Mouse (Mus musculus): ENCODE results near the gene Thbs3. TPM values are rescaled to one million over a fixed set of nuclear protein-coding genes. Genes with fewer than 3 reads are reported as not detected.

Gene Thbs3
- polyA plus RNA-seq, 1 experiment from 2014 or later, result 77.7 TPM

GRCm38 (mm10) chr3:89183058-89183958 is 31.7 kb upstream of the Thbs3 start, which contains the start of gene Fam189b:
Gene Fam189b, plus strand, starts transcription at chr3:89183143.
- TF ChIP-seq EP300 (IDR thresholded peaks at IDR 0.05) (no peak), CTCF (IDR thresholded peaks at IDR 0.05) (peak; percentile 22; the same call in 1 of the 2 replicates)
- H3K4me3 ChIP-seq (ENCODE audit: low read depth, low read length), result peak within 1 kb of the TSS; percentile 50
- DNase-seq (ENCODE audit: low spot score) (peak; percentile 89), ATAC-seq (peak; percentile 96)
- peak within 1 kb of the TSS; percentile 48; the same call in 1 of the 2 replicates for H3K9ac ChIP-seq (replicated peaks; ENCODE audit: low read depth)
- peaks cover 4% of the 10 kb centered on the region; the same call in 1 of the 2 replicates for H3K4me1 ChIP-seq (ENCODE audit: insufficient read depth, low read depth, low read length)
- 8% methylated on average over 39 of the region's 39 CpGs for WGBS
- peaks cover 10% of the 10 kb centered on the region; the same call in 1 of the 2 replicates for H3K36me3 ChIP-seq (ENCODE audit: insufficient read depth, low read length)
- H3K9me3 ChIP-seq (ENCODE audit: low read length), result no peaks in the 10 kb centered on the region
- H3K27ac ChIP-seq (ENCODE audit: low read length), result no peak within 1 kb of the TSS
- H3K27me3 ChIP-seq (replicated peaks; ENCODE audit: insufficient read depth, low read length), result no peaks in the 10 kb centered on the region
- peak within 1 kb of the TSS; percentile 89 for H3K4me2 ChIP-seq (replicated peaks; ENCODE audit: low read depth, low read length)

- no peak overlapping the region for H3K9ac ChIP-seq (replicated peaks; ENCODE audit: low read depth)
- no peak for DNase-seq (ENCODE audit: low spot score)
- H3K27me3 ChIP-seq (replicated peaks; ENCODE audit: insufficient read depth, low read length), result no peaks in the 10 kb centered on the region
- no peak for TF ChIP-seq CTCF (IDR thresholded peaks at IDR 0.05)
- no peak for TF ChIP-seq EP300 (IDR thresholded peaks at IDR 0.05)
- no peak overlapping the region for H3K4me3 ChIP-seq (ENCODE audit: low read depth, low read length)
- no peaks in the 10 kb centered on the region for H3K9me3 ChIP-seq (ENCODE audit: low read length)
- peaks cover 10% of the 10 kb centered on the region; the same call in 1 of the 2 replicates for H3K36me3 ChIP-seq (ENCODE audit: insufficient read depth, low read length)
- ATAC-seq, result no peak
- WGBS, result 79% methylated on average over 5 of the region's 6 CpGs
- H3K4me2 ChIP-seq (replicated peaks; ENCODE audit: low read depth, low read length), result peak overlapping the region; percentile 89
- H3K27ac ChIP-seq (ENCODE audit: low read length), result no peak overlapping the region
- peaks cover 4% of the 10 kb centered on the region; the same call in 1 of the 2 replicates for H3K4me1 ChIP-seq (ENCODE audit: insufficient read depth, low read depth, low read length)
Observed at GRCm38 (mm10) chr3:89183959-89184315, 31.0 kb upstream of the Thbs3 start.

DNA sequence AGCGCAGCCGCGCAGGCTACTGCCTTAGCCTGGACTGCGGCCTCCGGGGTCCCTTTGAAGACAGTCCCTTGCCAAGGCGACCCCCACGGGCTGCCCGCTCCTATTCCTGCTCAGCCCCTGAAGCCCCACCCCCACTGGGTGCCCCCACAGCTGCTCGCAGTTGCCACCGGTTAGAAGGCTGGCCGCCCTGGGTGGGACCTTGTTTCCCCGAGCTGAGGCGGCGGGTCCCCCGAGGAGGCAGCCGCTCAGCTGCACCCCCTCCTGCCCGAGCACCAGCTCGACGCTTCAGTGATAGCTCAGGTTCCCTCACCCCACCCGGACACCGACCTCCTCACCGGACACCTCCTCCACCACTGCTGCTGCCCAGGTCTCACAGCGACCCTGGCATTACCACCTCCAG is 27.8 kb upstream of the Thbs3 start:
- WGBS, result 54% methylated on average over 23 of the region's 23 CpGs
- ATAC-seq (no peak), DNase-seq (ENCODE audit: low spot score) (no peak)
- no peaks in the 10 kb centered on the region for H3K36me3 ChIP-seq (ENCODE audit: insufficient read depth, low read length)
- no peak overlapping the region for H3K4me3 ChIP-seq (ENCODE audit: low read depth, low read length)
- no peaks in the 10 kb centered on the region for H3K9me3 ChIP-seq (ENCODE audit: low read length)
- H3K27ac ChIP-seq (ENCODE audit: low read length), result no peak overlapping the region
- no peak overlapping the region for H3K4me2 ChIP-seq (replicated peaks; ENCODE audit: low read depth, low read length)
- TF ChIP-seq EP300 (IDR thresholded peaks at IDR 0.05) (no peak), CTCF (IDR thresholded peaks at IDR 0.05) (no peak)
- H3K4me1 ChIP-seq (ENCODE audit: insufficient read depth, low read depth, low read length), result peaks cover 4% of the 10 kb centered on the region; the same call in 1 of the 2 replicates
- no peak overlapping the region for H3K9ac ChIP-seq (replicated peaks; ENCODE audit: low read depth)
- H3K27me3 ChIP-seq (replicated peaks; ENCODE audit: insufficient read depth, low read length), result no peaks in the 10 kb centered on the region

DNA sequence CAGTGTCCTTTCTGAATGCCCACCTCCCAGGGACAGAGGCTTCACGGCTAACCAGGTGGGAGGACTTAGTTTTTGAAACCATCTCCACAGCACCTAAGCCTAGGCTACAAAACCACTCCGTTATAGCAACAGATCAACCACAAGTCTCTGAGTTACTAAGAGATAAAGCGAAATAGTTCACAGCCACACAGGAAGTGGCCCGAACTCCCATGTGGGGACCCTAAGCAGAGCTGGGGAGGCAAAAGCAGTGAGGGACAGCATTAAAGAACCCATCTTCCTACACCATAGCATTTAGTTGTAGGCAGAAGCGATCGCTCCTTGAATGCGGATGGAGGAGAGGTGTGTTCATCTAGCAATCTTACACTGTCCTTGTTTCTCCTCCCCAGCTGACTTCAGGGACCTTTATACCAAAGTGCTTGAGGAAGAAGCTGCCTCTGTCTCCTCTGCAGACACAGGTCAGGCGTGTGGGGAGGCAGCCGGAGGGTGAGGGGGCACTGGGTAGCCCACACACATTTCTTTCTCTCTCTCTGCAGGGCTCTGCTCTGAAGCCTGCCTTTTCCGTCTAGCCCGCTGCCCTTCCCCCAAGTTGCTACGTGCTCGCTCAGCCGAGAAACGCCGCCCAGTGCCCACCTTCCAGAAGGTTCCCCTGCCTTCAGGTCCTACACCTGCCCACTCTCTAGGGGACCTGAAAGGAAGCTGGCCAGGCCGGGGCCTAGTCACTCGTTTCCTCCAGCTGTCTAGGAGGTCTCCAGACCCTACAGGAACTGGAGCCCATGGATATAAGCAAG is 27.1 kb upstream of the Thbs3 start:
- no peak overlapping the region for H3K27ac ChIP-seq (ENCODE audit: low read length)
- ATAC-seq, result no peak
- 81% methylated on average over 18 of the region's 18 CpGs for WGBS
- no peak overlapping the region for H3K4me2 ChIP-seq (replicated peaks; ENCODE audit: low read depth, low read length)
- no peak for DNase-seq (ENCODE audit: low spot score)
- H3K4me1 ChIP-seq (ENCODE audit: insufficient read depth, low read depth, low read length), result peaks cover 4% of the 10 kb centered on the region; the same call in 1 of the 2 replicates
- H3K9me3 ChIP-seq (ENCODE audit: low read length), result no peaks in the 10 kb centered on the region
- H3K4me3 ChIP-seq (ENCODE audit: low read depth, low read length), result no peak overlapping the region
- no peak overlapping the region for H3K9ac ChIP-seq (replicated peaks; ENCODE audit: low read depth)
- H3K36me3 ChIP-seq (ENCODE audit: insufficient read depth, low read length), result no peaks in the 10 kb centered on the region
- TF ChIP-seq EP300 (IDR thresholded peaks at IDR 0.05), result no peak
- H3K27me3 ChIP-seq (replicated peaks; ENCODE audit: insufficient read depth, low read length), result no peaks in the 10 kb centered on the region

DNA sequence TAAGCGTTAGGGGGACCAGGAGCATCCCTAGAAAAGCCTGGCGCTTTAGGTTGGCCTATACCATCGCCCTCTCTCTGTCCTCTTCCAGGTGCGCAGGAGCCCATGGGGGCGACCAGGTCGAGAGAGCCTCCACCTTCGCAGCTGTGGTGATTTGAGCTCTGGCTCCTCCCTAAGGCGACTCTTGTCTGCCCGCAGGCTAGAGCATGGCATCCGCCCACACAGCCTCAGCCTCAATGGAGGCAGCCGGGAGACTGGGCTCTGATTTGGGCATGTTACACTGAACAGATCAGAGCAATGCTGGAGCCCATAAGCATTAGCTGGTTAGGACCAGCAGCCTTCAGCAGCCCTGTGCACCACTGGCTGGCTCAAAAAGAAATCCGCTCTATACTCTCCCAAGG is 26.5 kb upstream of the Thbs3 start:
- no peaks in the 10 kb centered on the region for H3K9me3 ChIP-seq (ENCODE audit: low read length)
- no peaks in the 10 kb centered on the region for H3K36me3 ChIP-seq (ENCODE audit: insufficient read depth, low read length)
- ATAC-seq, result no peak
- no peaks in the 10 kb centered on the region for H3K27me3 ChIP-seq (replicated peaks; ENCODE audit: insufficient read depth, low read length)
- H3K4me1 ChIP-seq (ENCODE audit: insufficient read depth, low read depth, low read length), result peaks cover 3% of the 10 kb centered on the region; the same call in 1 of the 2 replicates
- no peak overlapping the region for H3K4me3 ChIP-seq (ENCODE audit: low read depth, low read length)
- H3K27ac ChIP-seq (ENCODE audit: low read length), result no peak overlapping the region
- no peak overlapping the region for H3K4me2 ChIP-seq (replicated peaks; ENCODE audit: low read depth, low read length)
- WGBS, result 68% methylated on average over 12 of the region's 12 CpGs
- DNase-seq (ENCODE audit: low spot score), result no peak
- TF ChIP-seq EP300 (IDR thresholded peaks at IDR 0.05) (no peak), CTCF (IDR thresholded peaks at IDR 0.05) (no peak)
- no peak overlapping the region for H3K9ac ChIP-seq (replicated peaks; ENCODE audit: low read depth)

DNA sequence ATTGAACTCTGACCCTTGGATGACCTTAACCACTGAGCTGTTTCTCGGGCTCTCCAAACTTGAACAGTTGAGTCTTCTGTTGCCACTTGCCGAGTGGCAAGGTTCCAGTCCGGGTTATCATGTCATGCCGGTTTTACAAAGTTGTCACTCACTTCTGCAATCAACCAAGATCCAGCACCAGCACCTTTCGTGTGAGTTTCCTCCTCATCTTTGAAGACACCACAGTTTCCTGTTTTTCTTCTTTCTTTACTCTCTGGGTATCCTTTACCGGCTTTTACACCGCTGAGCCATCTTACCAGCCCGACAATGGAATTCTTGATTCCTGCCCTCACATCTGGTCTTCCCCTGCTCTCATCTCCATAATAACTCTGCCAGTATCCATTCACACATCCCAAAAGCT is 24.5 kb upstream of the Thbs3 start:
- TF ChIP-seq CTCF (IDR thresholded peaks at IDR 0.05) (no peak), EP300 (IDR thresholded peaks at IDR 0.05) (no peak)
- WGBS, result 65% methylated on average over 8 of the region's 8 CpGs
- no peaks in the 10 kb centered on the region for H3K36me3 ChIP-seq (ENCODE audit: insufficient read depth, low read length)
- H3K27me3 ChIP-seq (replicated peaks; ENCODE audit: insufficient read depth, low read length), result no peaks in the 10 kb centered on the region
- H3K9ac ChIP-seq (replicated peaks; ENCODE audit: low read depth), result no peak overlapping the region
- no peak overlapping the region for H3K4me2 ChIP-seq (replicated peaks; ENCODE audit: low read depth, low read length)
- H3K27ac ChIP-seq (ENCODE audit: low read length), result no peak overlapping the region
- no peak overlapping the region for H3K4me3 ChIP-seq (ENCODE audit: low read depth, low read length)
- ATAC-seq (no peak), DNase-seq (ENCODE audit: low spot score) (no peak)
- H3K9me3 ChIP-seq (ENCODE audit: low read length), result no peaks in the 10 kb centered on the region
- no peaks in the 10 kb centered on the region for H3K4me1 ChIP-seq (ENCODE audit: insufficient read depth, low read depth, low read length)
